Mouse (Mus musculus): Measurements from ENCODE around the gene Enox1. TPM values are rescaled to one million over a fixed set of nuclear protein-coding genes. Genes with fewer than 3 reads are reported as not detected.
A peak's percentile ranks its signal among the peaks of the same experiment; 100 is the strongest.

The Enox1 gene
- total RNA-seq, 1 experiment from 2014 or later: not detected

GRCm38 (mm10) chr14:77190158-77190557, 33.6 kb downstream of the Enox1 start:
- no peak for ATAC-seq (replicated peaks; ENCODE audit: low read depth, poor library complexity, severe bottlenecking)

GRCm38 (mm10) chr14:77195314-77196020, 38.9 kb downstream of the Enox1 start:
- ATAC-seq (replicated peaks; ENCODE audit: low read depth, poor library complexity, severe bottlenecking): peak; percentile 47; the same call in 1 of the 2 replicates

- ATAC-seq (replicated peaks; ENCODE audit: low read depth, poor library complexity, severe bottlenecking): no peak
Measured at GRCm38 (mm10) chr14:77196246-77196645, 39.7 kb downstream of the Enox1 start.

- no peak for ATAC-seq (replicated peaks; ENCODE audit: low read depth, poor library complexity, severe bottlenecking)
Measured at GRCm38 (mm10) chr14:77197414-77197915, 40.9 kb downstream of the Enox1 start.

- ATAC-seq (replicated peaks; ENCODE audit: low read depth, poor library complexity, severe bottlenecking): no peak
Measured at GRCm38 (mm10) chr14:77210889-77211288, 54.3 kb downstream of the Enox1 start.

GRCm38 (mm10) chr14:77213210-77213609, 56.6 kb downstream of the Enox1 start:
- ATAC-seq (replicated peaks; ENCODE audit: low read depth, poor library complexity, severe bottlenecking): no peak

- ATAC-seq (replicated peaks; ENCODE audit: low read depth, poor library complexity, severe bottlenecking): no peak
Measured at GRCm38 (mm10) chr14:77214848-77215247, 58.3 kb downstream of the Enox1 start.

GRCm38 (mm10) chr14:77225346-77225745, 68.8 kb downstream of the Enox1 start:
- no peak for ATAC-seq (replicated peaks; ENCODE audit: low read depth, poor library complexity, severe bottlenecking)

GRCm38 (mm10) chr14:77238811-77239210, 82.2 kb downstream of the Enox1 start:
- ATAC-seq (replicated peaks; ENCODE audit: low read depth, poor library complexity, severe bottlenecking): no peak

- 0 out of 2 replicates have a peak, but pooled peaks have one; percentile 29 for ATAC-seq (replicated peaks; ENCODE audit: low read depth, poor library complexity, severe bottlenecking)
Measured at GRCm38 (mm10) chr14:77239360-77239759, 82.8 kb downstream of the Enox1 start.

- ATAC-seq (replicated peaks; ENCODE audit: low read depth, poor library complexity, severe bottlenecking): no peak
Measured at GRCm38 (mm10) chr14:77246977-77247376, 90.4 kb downstream of the Enox1 start.

GRCm38 (mm10) chr14:77248426-77248825, 91.9 kb downstream of the Enox1 start:
- no peak for ATAC-seq (replicated peaks; ENCODE audit: low read depth, poor library complexity, severe bottlenecking)

GRCm38 (mm10) chr14:77248946-77249345, 92.4 kb downstream of the Enox1 start:
- ATAC-seq (replicated peaks; ENCODE audit: low read depth, poor library complexity, severe bottlenecking): no peak

- no peak for ATAC-seq (replicated peaks; ENCODE audit: low read depth, poor library complexity, severe bottlenecking)
Measured at GRCm38 (mm10) chr14:77250652-77251238, 94.2 kb downstream of the Enox1 start.

GRCm38 (mm10) chr14:77255201-77255600, 98.6 kb downstream of the Enox1 start:
- no peak for ATAC-seq (replicated peaks; ENCODE audit: low read depth, poor library complexity, severe bottlenecking)

GRCm38 (mm10) chr14:77255711-77256110, 99.1 kb downstream of the Enox1 start:
- no peak for ATAC-seq (replicated peaks; ENCODE audit: low read depth, poor library complexity, severe bottlenecking)

GRCm38 (mm10) chr14:77256943-77257342, 100.4 kb downstream of the Enox1 start:
- no peak for ATAC-seq (replicated peaks; ENCODE audit: low read depth, poor library complexity, severe bottlenecking)

- ATAC-seq (replicated peaks; ENCODE audit: low read depth, poor library complexity, severe bottlenecking): no peak
Measured at GRCm38 (mm10) chr14:77257461-77257860, 100.9 kb downstream of the Enox1 start.

GRCm38 (mm10) chr14:77258186-77258585, 101.6 kb downstream of the Enox1 start:
- no peak for ATAC-seq (replicated peaks; ENCODE audit: low read depth, poor library complexity, severe bottlenecking)

GRCm38 (mm10) chr14:77259686-77260085, 103.1 kb downstream of the Enox1 start:
- no peak for ATAC-seq (replicated peaks; ENCODE audit: low read depth, poor library complexity, severe bottlenecking)

- ATAC-seq (replicated peaks; ENCODE audit: low read depth, poor library complexity, severe bottlenecking): no peak
Measured at GRCm38 (mm10) chr14:77260107-77260506, 103.5 kb downstream of the Enox1 start.
